Mouse (Mus musculus): ENCODE measurements around the gene Zfand5.

The Zfand5 gene

GRCm38 (mm10) chr19:21271741-21272654 lies at the start of gene Zfand5:
Gene Zfand5, plus strand, starts transcription at chr19:21272278.
- peak; percentile 95 for DNase-seq (ENCODE audit: low read depth)

GRCm38 (mm10) chr19:21227131-21227530 lies 44.9 kb upstream of the Zfand5 start:
- peak; percentile 91 for DNase-seq (ENCODE audit: low read depth)

GRCm38 (mm10) chr19:21227754-21228153 lies 44.3 kb upstream of the Zfand5 start:
- no peak for DNase-seq (ENCODE audit: low read depth)

GRCm38 (mm10) chr19:21248730-21249129 lies 23.3 kb upstream of the Zfand5 start:
- peak; percentile 74 for DNase-seq (ENCODE audit: low read depth)

- no peak for DNase-seq (ENCODE audit: low read depth)
These were observed 18.2 kb upstream of the Zfand5 start for GRCm38 (mm10) chr19:21253846-21254245.

- no peak for DNase-seq (ENCODE audit: low read depth)
These were observed 16.2 kb upstream of the Zfand5 start for GRCm38 (mm10) chr19:21255920-21256319.

GRCm38 (mm10) chr19:21259453-21259852 lies 12.6 kb upstream of the Zfand5 start:
- DNase-seq (ENCODE audit: low read depth): no peak

GRCm38 (mm10) chr19:21260280-21260679 lies 11.8 kb upstream of the Zfand5 start:
- no peak for DNase-seq (ENCODE audit: low read depth)

GRCm38 (mm10) chr19:21271186-21271585 lies 892 bp upstream of the Zfand5 start:
- DNase-seq (ENCODE audit: low read depth): no peak

GRCm38 (mm10) chr19:21272655-21273284 lies 692 bp downstream of the Zfand5 start:
- DNase-seq (ENCODE audit: low read depth): peak; percentile 73

GRCm38 (mm10) chr19:21273440-21273839 lies 1.4 kb downstream of the Zfand5 start:
- peak; percentile 62 for DNase-seq (ENCODE audit: low read depth)

GRCm38 (mm10) chr19:21274181-21274591 lies 2.1 kb downstream of the Zfand5 start:
- DNase-seq (ENCODE audit: low read depth): peak; percentile 89

GRCm38 (mm10) chr19:21274714-21275113 lies 2.6 kb downstream of the Zfand5 start:
- DNase-seq (ENCODE audit: low read depth): peak; percentile 55

- no peak for DNase-seq (ENCODE audit: low read depth)
These were observed 4.2 kb downstream of the Zfand5 start for GRCm38 (mm10) chr19:21276317-21276716.

GRCm38 (mm10) chr19:21286421-21287097 lies 14.5 kb downstream of the Zfand5 start:
- peak; percentile 53 for DNase-seq (ENCODE audit: low read depth)

GRCm38 (mm10) chr19:21297411-21297810 lies 25.3 kb downstream of the Zfand5 start:
- DNase-seq (ENCODE audit: low read depth): no peak

GRCm38 (mm10) chr19:21301787-21302186 lies 29.7 kb downstream of the Zfand5 start:
- DNase-seq (ENCODE audit: low read depth): no peak

- no peak for DNase-seq (ENCODE audit: low read depth)
These were observed 35.7 kb downstream of the Zfand5 start for GRCm38 (mm10) chr19:21307755-21308154.

- peak; percentile 15 for DNase-seq (ENCODE audit: low read depth)
These were observed 38.3 kb downstream of the Zfand5 start for GRCm38 (mm10) chr19:21310364-21310763.

- DNase-seq (ENCODE audit: low read depth): no peak
These were observed 43.6 kb downstream of the Zfand5 start for GRCm38 (mm10) chr19:21315701-21316100.

- peak; percentile 54 for DNase-seq (ENCODE audit: low read depth)
These were observed 47.5 kb downstream of the Zfand5 start for GRCm38 (mm10) chr19:21319618-21320017.

- DNase-seq (ENCODE audit: low read depth): no peak
These were observed 53.3 kb downstream of the Zfand5 start for GRCm38 (mm10) chr19:21325333-21325732.

- no peak for DNase-seq (ENCODE audit: low read depth)
These were observed 56.9 kb downstream of the Zfand5 start for GRCm38 (mm10) chr19:21328951-21329350.

All from 416B (cell line).